Mouse (Mus musculus) midbrain, embryonic 14.5 days (tissue): ENCODE measurements around the gene Arhgap6. TPM values are rescaled to one million over a fixed set of nuclear protein-coding genes. Genes with fewer than 3 reads are reported as not detected.

Experiments used
- ATAC-seq: fragments of 200-750 bp; cut with Nextera tagmentation; 2 replicates; pipeline ENCODE4 v1.8.0; 2017; ENCODE audit warnings: moderate number of reproducible peaks, moderate library complexity; ENCODE audit not compliant: low FRiP score, low TSS enrichment
- DNase-seq: peaks from one replicate; pipeline ENCODE4 v3.0.0-alpha.2; 2015
- H3K27ac ChIP-seq: fragments of 300-500 bp; sonication (generic); replicated peaks from 2 replicates; pipeline ENCODE4 v1.5.1; 2014; ENCODE audit warnings: mild to moderate bottlenecking, low read depth, low read length, moderate library complexity
- H3K27me3 ChIP-seq: fragments of 300-500 bp; sonication (generic); 2 replicates; pipeline ENCODE4 v1.6.1; 2014; ENCODE audit warnings: low read length, control low read depth, mixed read lengths; ENCODE audit not compliant: control insufficient read depth, insufficient read depth
- H3K36me3 ChIP-seq: fragments of 300-500 bp; sonication (generic); 2 replicates; pipeline ENCODE4 v1.6.1; 2014; ENCODE audit warnings: low read length, control low read depth; ENCODE audit not compliant: control insufficient read depth, insufficient read depth
- H3K4me1 ChIP-seq: fragments of 300-500 bp; sonication (generic); 2 replicates; pipeline ENCODE4 v1.6.1; 2014; ENCODE audit warnings: mild to moderate bottlenecking, antibody characterized with exemption, low read length, control low read depth; ENCODE audit not compliant: control insufficient read depth, insufficient read depth
- H3K4me2 ChIP-seq: fragments of 300-500 bp; sonication (generic); 2 replicates; pipeline ENCODE4 v1.6.1; 2014; ENCODE audit warnings: mild to moderate bottlenecking, low read length, moderate library complexity
- H3K4me3 ChIP-seq: fragments of 300-500 bp; sonication (generic); replicated peaks from 2 replicates; pipeline ENCODE4 v1.5.1; 2014; ENCODE audit warnings: low read depth, low read length
- H3K9ac ChIP-seq: fragments of 300-500 bp; sonication (generic); replicated peaks from 2 replicates; pipeline ENCODE4 v1.6.1; 2014; ENCODE audit warnings: mild to moderate bottlenecking, low read length, moderate library complexity
- H3K9me3 ChIP-seq: fragments of 300-500 bp; sonication (generic); 2 replicates; pipeline ENCODE4 v1.6.1; 2016; ENCODE audit warnings: low read length, control low read depth, mixed read lengths; ENCODE audit not compliant: control insufficient read depth
- WGBS: fragments of 180-500 bp; shearing (Covaris S2); extraction: QIAGEN DNeasy Blood & Tissue Kit; methylation state at CpG from one replicate; pipeline ENCODE4 v1.1.7; 2014; 5-methylcytosine and 5-hydroxymethylcytosine counted together
- polyA plus RNA-seq: library from polyadenylated mRNA; unstranded; fragments of >200 nt; fragmentation: Nextera tagmentation; extraction: Ambion mirVana; gene quantifications from 2 replicates; pipeline ENCODE4 v1.2.1, GENCODE M21; 2014

The Arhgap6 gene
- polyA plus RNA-seq, 1 experiment from 2014 or later, result 0.87 TPM

DNA sequence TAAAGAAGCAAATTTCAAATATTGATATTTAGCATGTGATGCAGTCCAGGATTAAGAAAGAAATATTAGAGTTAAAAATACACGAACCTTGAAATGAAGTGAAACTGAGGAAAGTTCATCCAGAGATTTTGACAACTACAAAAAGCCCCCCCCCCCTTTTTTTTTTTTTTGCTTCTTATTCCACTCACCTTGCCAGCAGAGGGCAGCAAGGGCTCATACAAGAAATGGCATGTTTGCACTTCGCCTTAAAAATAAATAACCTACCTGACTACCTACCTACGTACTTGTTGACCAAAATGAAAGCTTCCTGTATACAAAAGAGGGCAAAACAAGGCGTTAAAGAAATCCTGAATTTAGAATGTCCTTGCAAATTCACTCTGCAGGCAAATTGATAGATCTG is 143.0 kb downstream of the Arhgap6 start:
- ATAC-seq (no peak), DNase-seq (peak; percentile 67)
- Histone ChIP-seq H3K4me2 (no peak overlapping the region), H3K27me3 (no peaks in the 10 kb centered on the region), H3K27ac (no peak overlapping the region), H3K9me3 (no peaks in the 10 kb centered on the region), H3K4me1 (no peaks in the 10 kb centered on the region), H3K36me3 (no peaks in the 10 kb centered on the region), H3K9ac (no peak overlapping the region), H3K4me3 (no peak overlapping the region)
- 57% methylated on average over 4 of the region's 4 CpGs for WGBS

DNA sequence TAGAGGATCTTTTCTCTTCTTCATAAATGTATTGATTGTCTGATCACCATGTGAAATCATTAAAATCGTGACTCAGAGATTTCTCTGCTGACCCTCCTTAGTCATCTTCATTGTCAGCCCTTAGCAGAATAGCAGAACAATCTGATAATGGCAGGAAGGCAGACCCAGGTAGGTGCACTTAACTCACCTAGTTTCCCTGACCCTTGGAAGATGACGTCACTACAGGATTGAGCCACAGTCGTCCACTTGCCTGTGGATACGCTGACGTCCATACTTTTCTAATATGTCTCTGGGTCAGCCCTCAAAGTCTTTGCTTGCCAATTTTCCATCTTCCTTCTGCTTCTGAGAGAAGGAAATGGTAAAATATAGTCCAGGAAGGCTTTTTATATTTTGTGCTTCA is 146.8 kb downstream of the Arhgap6 start:
- DNase-seq (no peak), ATAC-seq (no peak)
- no peak overlapping the region for H3K9ac ChIP-seq
- H3K27me3 ChIP-seq, result no peaks in the 10 kb centered on the region
- no peak overlapping the region for H3K4me2 ChIP-seq
- H3K36me3 ChIP-seq, result no peaks in the 10 kb centered on the region
- no peak overlapping the region for H3K27ac ChIP-seq
- WGBS, result 85% methylated on average over 5 of the region's 5 CpGs
- no peaks in the 10 kb centered on the region for H3K4me1 ChIP-seq
- H3K4me3 ChIP-seq, result no peak overlapping the region
- no peaks in the 10 kb centered on the region for H3K9me3 ChIP-seq

DNA sequence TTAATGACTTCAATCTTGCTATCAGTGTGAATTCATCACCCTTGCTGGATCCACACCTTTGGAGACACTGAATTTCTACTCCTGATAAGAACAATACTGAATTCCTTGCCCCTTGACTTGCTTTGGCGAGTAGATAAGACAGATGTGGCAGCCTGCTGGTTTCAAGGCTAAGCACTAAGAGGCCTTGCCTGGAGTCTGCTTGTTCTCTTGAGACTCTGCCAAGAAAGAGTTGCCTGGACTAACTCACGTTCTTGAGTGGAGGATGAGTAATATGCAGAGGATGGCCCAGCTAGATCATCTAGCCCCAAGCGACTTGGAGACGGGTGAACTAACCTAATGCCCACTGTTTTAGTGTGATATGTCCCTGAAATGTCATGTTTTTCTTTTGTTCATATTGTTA is 148.3 kb downstream of the Arhgap6 start:
- 84% methylated on average over 4 of the region's 4 CpGs for WGBS
- no peak overlapping the region for H3K4me2 ChIP-seq
- H3K9ac ChIP-seq, result no peak overlapping the region
- DNase-seq (no peak), ATAC-seq (no peak)
- H3K4me1 ChIP-seq, result no peaks in the 10 kb centered on the region
- no peaks in the 10 kb centered on the region for H3K27me3 ChIP-seq
- H3K27ac ChIP-seq, result no peak overlapping the region
- H3K9me3 ChIP-seq, result no peaks in the 10 kb centered on the region
- H3K4me3 ChIP-seq, result no peak overlapping the region
- H3K36me3 ChIP-seq, result no peaks in the 10 kb centered on the region

DNA sequence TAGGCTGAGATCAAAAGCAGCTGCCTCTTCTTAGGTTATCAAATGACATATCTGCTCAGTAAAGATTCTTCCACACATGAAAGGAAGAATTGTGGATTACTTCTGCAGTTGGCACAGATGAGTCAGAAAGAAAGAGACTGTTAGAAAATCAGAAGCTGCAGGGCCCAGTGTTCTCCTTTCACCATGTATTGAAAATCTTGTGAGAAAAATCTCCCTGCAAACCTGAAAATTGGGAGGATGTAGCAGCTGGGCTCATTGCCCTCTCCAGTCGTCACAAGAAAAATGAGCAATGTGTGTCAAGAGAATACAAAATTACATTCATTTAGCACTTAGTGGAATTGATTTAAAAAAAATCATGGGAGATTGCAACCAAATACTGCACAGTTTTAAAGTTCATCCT is 180.5 kb downstream of the Arhgap6 start:
- Histone ChIP-seq H3K27ac (no peak overlapping the region), H3K36me3 (no peaks in the 10 kb centered on the region), H3K9ac (no peak overlapping the region), H3K4me1 (no peaks in the 10 kb centered on the region), H3K4me2 (no peak overlapping the region), H3K27me3 (peaks cover 4% of the 10 kb centered on the region; the same call in 1 of the 2 replicates), H3K4me3 (no peak overlapping the region), H3K9me3 (no peaks in the 10 kb centered on the region)
- DNase-seq (no peak), ATAC-seq (no peak)
- WGBS, result 73% methylated on average over 1 of the region's 1 CpGs

DNA sequence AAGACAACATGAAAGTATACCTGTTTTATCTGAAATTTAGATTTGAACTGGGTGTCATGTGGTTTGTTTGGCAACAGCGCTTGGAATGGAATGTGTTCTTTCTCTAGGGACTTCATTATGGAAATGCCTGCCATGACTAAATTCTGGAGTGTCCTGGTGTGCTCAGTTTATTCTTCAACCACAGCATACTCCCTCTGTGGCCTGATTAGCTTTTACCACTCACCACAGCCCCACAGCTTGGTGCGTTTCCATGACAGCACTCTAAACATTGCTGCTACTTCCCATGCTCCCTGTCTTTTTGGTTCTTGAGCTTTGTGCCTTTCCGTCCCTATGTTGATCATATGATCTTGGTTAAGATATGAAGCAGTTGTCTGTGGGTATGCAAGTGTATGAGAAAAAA is 182.9 kb downstream of the Arhgap6 start:
- WGBS, result 56% methylated on average over 3 of the region's 3 CpGs
- H3K27ac ChIP-seq, result no peak overlapping the region
- peaks cover 4% of the 10 kb centered on the region; the same call in 1 of the 2 replicates for H3K27me3 ChIP-seq
- H3K9ac ChIP-seq, result no peak overlapping the region
- no peak overlapping the region for H3K4me3 ChIP-seq
- H3K9me3 ChIP-seq, result no peaks in the 10 kb centered on the region
- no peaks in the 10 kb centered on the region for H3K4me1 ChIP-seq
- no peaks in the 10 kb centered on the region for H3K36me3 ChIP-seq
- no peak overlapping the region for H3K4me2 ChIP-seq
- DNase-seq, result peak; percentile 1
- no peak for ATAC-seq

DNA sequence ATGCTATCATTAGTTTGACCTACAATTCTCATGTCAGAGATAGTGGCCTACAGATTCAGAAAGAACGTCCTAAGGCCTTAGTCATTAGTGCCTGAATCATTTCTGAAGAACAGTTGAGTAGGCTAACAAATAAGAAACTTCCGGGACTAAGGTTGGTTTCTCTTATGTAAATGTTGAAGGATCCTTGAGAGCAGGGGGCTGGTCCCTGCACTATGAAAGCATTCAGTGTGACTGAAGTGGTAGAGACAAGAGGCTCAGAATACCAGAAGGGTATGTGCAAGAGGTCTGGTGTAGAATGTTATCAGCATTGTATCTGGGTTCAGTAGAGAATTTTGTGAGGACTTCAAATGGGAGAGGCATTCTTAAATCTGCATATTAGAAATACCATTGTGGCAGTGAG is 185.5 kb downstream of the Arhgap6 start:
- Histone ChIP-seq H3K4me3 (no peak overlapping the region), H3K9ac (no peak overlapping the region), H3K27me3 (peaks cover under 1% of the 10 kb centered on the region; the same call in 1 of the 2 replicates), H3K9me3 (no peaks in the 10 kb centered on the region), H3K36me3 (no peaks in the 10 kb centered on the region), H3K27ac (no peak overlapping the region), H3K4me2 (no peak overlapping the region), H3K4me1 (no peaks in the 10 kb centered on the region)
- DNase-seq (no peak), ATAC-seq (no peak)
- WGBS, result 77% methylated on average over 2 of the region's 2 CpGs

DNA sequence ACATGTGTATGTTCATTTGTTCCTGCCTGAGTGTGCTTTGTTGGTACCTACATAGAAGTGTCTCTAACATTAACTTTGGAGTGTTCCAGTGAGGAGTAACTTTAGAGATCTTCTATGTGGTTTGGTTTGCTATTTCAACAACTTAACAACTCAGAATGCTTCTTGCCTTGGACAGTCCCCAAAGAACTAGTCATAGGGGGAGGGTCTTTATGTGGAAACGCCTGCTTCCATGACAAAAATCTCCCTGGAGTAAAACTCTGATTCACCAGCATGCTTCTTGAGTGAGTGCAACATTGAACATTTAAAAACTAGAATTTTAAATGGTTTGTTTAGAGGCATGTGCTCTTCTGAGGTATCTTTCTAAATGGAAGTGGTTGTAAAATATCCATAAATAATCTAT is 212.2 kb downstream of the Arhgap6 start:
- Histone ChIP-seq H3K9ac (no peak overlapping the region), H3K27ac (no peak overlapping the region), H3K9me3 (no peaks in the 10 kb centered on the region), H3K4me1 (no peaks in the 10 kb centered on the region), H3K4me3 (no peak overlapping the region), H3K4me2 (no peak overlapping the region), H3K27me3 (no peaks in the 10 kb centered on the region), H3K36me3 (no peaks in the 10 kb centered on the region)
- ATAC-seq (no peak), DNase-seq (no peak)
- WGBS, result 69% methylated on average over 1 of the region's 1 CpGs

DNA sequence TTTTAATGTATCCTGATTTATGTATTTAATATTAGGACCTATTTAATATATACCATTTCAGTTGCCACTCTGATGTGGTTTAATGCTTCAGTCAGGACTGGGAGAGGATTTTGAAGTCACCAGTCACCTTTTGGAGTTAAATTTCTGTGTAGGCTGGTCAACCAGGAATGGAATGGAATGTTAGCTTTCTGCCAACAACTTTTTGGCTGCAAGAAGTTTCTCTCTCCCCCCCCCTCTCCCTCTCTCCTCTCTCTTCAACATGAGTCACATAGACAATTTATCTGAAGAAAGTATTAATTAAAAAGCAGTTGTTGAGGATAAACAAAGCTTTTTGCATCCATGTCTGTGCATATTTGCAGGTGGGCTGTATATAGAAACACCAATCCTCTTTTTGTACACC is 217.8 kb downstream of the Arhgap6 start:
- no peak for DNase-seq
- Histone ChIP-seq H3K4me2 (no peak overlapping the region), H3K9ac (no peak overlapping the region), H3K36me3 (no peaks in the 10 kb centered on the region), H3K27me3 (no peaks in the 10 kb centered on the region; the same call in 1 of the 2 replicates), H3K4me3 (no peak overlapping the region), H3K4me1 (no peaks in the 10 kb centered on the region), H3K27ac (no peak overlapping the region), H3K9me3 (no peaks in the 10 kb centered on the region)
- ATAC-seq, result no peak

DNA sequence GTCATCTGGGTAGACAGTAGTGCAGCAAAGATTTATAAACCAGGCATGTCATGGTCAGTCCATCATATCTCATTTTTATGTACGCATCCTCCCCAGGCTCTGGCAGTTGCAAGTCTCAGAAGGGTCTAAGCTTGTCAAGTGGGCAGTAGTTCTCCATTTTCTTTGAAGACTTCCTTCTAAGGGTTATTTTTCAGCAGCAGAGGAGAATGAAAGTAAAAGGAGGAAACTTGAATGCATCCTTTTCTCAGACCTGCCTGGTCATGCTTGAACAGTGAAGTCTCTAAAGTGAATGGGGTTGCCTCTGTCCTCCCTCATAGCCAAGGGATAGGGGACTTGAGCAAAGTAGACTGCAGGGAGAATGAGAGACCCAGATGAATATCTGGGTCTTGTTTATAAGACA is 239.5 kb downstream of the Arhgap6 start:
- no peak overlapping the region for H3K9ac ChIP-seq
- no peak overlapping the region for H3K4me2 ChIP-seq

More for the DNA sequence above, 239.5 kb downstream of the Arhgap6 start:
- Histone ChIP-seq H3K27ac (no peak overlapping the region), H3K9me3 (no peaks in the 10 kb centered on the region), H3K27me3 (peaks cover 7% of the 10 kb centered on the region; the same call in 1 of the 2 replicates), H3K4me3 (no peak overlapping the region), H3K36me3 (no peaks in the 10 kb centered on the region), H3K4me1 (0 out of 2 replicates have a peak, but pooled peaks cover 2% of the 10 kb centered on the region)
- ATAC-seq (no peak), DNase-seq (no peak)
- 92% methylated on average over 1 of the region's 1 CpGs for WGBS
